Comparison of ENCODE assay signal across 11 mouse cellular contexts in the genomic region with DNA sequence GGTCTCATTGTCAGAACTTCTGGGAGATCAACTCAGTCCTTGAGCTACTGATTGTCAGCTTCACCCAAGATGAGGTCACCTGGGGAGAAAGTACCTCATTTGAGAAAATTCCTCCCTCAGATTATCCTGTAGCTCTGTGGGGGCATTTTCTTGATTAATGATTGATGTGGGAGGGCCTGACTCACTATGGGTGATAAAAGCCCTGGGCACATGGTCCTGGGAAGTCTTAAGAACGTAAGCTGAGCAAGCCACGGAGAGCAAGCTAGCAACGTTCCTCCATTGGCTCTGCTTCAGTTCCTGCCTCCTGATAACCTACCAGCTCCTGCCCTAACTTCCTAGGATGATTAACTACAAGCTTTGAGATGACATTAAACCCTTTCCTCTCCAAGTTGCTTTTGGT. TPM values are rescaled to one million over a fixed set of nuclear protein-coding genes. Genes with fewer than 3 reads are reported as not detected.
"Had no signal": no experiment of that assay in that cellular context is flagged by ENCODE, and none has a peak within 500 bp of the region (broad histone marks: within the 10 kb centered on the region; RNA-seq: fewer than 3 reads in every experiment).

No protein-coding gene starts in this region.

- H3K36me3 ChIP-seq: intestine, embryonic 15.5 days; limb, embryonic 12.5 days; liver, embryonic 13.5 days; midbrain, embryonic 12.5 days; stomach, embryonic 15.5 days had no signal

- H3K4me2 ChIP-seq: intestine, embryonic 15.5 days; limb, embryonic 12.5 days; liver, embryonic 13.5 days; midbrain, embryonic 12.5 days; stomach, embryonic 15.5 days had no signal

- H3K9ac ChIP-seq: intestine, embryonic 15.5 days; limb, embryonic 12.5 days; liver, embryonic 13.5 days; liver, postnatal 0 days; midbrain, embryonic 12.5 days; stomach, embryonic 15.5 days had no signal

- H3K27ac ChIP-seq: intestine, embryonic 15.5 days; limb, embryonic 12.5 days; liver, embryonic 13.5 days; midbrain, embryonic 12.5 days; stomach, embryonic 15.5 days had no signal

- H3K9me3 ChIP-seq: intestine, embryonic 15.5 days; limb, embryonic 12.5 days; liver, embryonic 13.5 days; midbrain, embryonic 12.5 days; stomach, embryonic 15.5 days had no signal

- H3K4me1 ChIP-seq: intestine, embryonic 15.5 days; limb, embryonic 12.5 days; liver, embryonic 13.5 days; midbrain, embryonic 12.5 days; stomach, embryonic 15.5 days had no signal

- DNase-seq: liver; liver, embryonic 13.5 days; liver, postnatal 0 days; right cerebral cortex, postnatal 14 days; thymus, adult 2 months; thymus, postnatal 25 days had no signal

- ATAC-seq: intestine, embryonic 15.5 days; liver, postnatal 0 days had no signal

- H3K4me3 ChIP-seq: intestine, embryonic 15.5 days; limb, embryonic 12.5 days; liver, embryonic 13.5 days; midbrain, embryonic 12.5 days; stomach, embryonic 15.5 days had no signal

- H3K27me3 ChIP-seq: intestine, embryonic 15.5 days; limb, embryonic 12.5 days; liver, embryonic 13.5 days; midbrain, embryonic 12.5 days; stomach, embryonic 15.5 days had no signal

RNA-seq across cellular contexts. Expression of gene Irf4, which starts 35.4 kb away (rescaled TPM):
- polyA plus RNA-seq: limb, embryonic 12.5 days; neural tube, embryonic 14.5 days had no signal
